Mouse (Mus musculus): Measurements from ENCODE around the gene Pik3ca. TPM values are rescaled to one million over a fixed set of nuclear protein-coding genes. Genes with fewer than 3 reads are reported as not detected.

Gene Pik3ca
- polyA plus RNA-seq, 1 experiment from 2014 or later: 14.4 TPM

DNA sequence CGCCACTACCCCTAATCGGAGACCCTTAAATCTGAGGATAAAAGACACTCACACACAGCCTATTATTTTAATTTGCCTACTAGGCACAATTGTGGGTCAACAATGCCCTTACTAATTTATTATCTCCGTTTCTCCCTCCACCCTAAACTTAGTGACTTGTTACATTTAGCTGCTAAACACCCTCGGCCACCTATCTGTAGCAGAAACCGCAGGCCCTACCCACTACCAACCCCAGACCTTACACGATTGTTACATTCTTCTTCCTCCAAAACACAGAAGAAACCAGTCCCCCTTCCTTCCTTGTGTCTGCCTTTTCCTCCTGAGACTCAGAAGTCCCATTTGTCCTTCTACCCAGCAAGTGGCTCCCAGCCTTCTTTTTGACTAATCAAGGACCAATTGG lies 9.3 kb downstream of the Pik3ca start:
- H3K4me3 ChIP-seq (ENCODE audit: low read depth, low read length): no peak overlapping the region
- H3K9ac ChIP-seq (replicated peaks; ENCODE audit: low read depth, low read length): no peak overlapping the region
- H3K27me3 ChIP-seq (ENCODE audit: control insufficient read depth, insufficient read depth, low read length): no peaks in the 10 kb centered on the region
- no peaks in the 10 kb centered on the region for H3K36me3 ChIP-seq (ENCODE audit: control insufficient read depth, insufficient read depth, low read length)
- peaks cover 7% of the 10 kb centered on the region; the same call in 1 of the 2 replicates for H3K4me1 ChIP-seq (ENCODE audit: control insufficient read depth, insufficient read depth, low read length)
- H3K27ac ChIP-seq (ENCODE audit: low read length): no peak overlapping the region
- H3K9me3 ChIP-seq (ENCODE audit: control insufficient read depth, low read depth, low read length): no peaks in the 10 kb centered on the region
- no peak for ATAC-seq (ENCODE audit: insufficient number of reproducible peaks, insufficient read depth, low FRiP score, low read depth)
- H3K4me2 ChIP-seq (replicated peaks; ENCODE audit: low read depth, low read length): no peak overlapping the region
- WGBS: 79% methylated on average over 6 of the region's 6 CpGs

DNA sequence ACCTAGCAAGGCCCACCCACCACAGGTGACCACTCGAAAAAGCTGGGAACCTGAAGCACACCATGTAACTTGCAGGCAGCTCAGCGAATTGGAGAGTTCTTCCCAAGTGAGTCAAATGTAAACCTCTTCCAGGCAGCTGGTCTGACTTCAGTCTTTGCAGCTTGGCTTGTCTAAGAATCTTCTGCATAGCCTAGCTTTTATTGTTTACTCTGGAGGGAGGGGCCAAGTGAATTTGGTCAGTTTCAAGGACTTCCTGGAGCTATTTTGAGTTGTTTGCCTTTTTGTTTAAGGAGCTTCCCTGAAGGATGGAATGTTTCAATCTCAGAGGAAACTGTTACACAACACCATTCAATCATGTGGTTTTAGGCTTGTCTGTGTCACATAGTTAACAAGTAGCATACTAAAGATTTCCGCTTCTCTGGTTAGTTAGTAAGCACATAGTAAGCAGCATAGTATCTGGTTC lies 11.4 kb downstream of the Pik3ca start:
- no peak overlapping the region for H3K4me3 ChIP-seq (ENCODE audit: low read depth, low read length)
- ATAC-seq (ENCODE audit: insufficient number of reproducible peaks, insufficient read depth, low FRiP score, low read depth): no peak
- H3K27ac ChIP-seq (ENCODE audit: low read length): no peak overlapping the region
- no peak overlapping the region for H3K9ac ChIP-seq (replicated peaks; ENCODE audit: low read depth, low read length)
- no peaks in the 10 kb centered on the region for H3K27me3 ChIP-seq (ENCODE audit: control insufficient read depth, insufficient read depth, low read length)
- 79% methylated on average over 3 of the region's 3 CpGs for WGBS
- H3K9me3 ChIP-seq (ENCODE audit: control insufficient read depth, low read depth, low read length): no peaks in the 10 kb centered on the region
- peaks cover 7% of the 10 kb centered on the region; the same call in 1 of the 2 replicates for H3K4me1 ChIP-seq (ENCODE audit: control insufficient read depth, insufficient read depth, low read length)
- H3K4me2 ChIP-seq (replicated peaks; ENCODE audit: low read depth, low read length): no peak overlapping the region
- no peaks in the 10 kb centered on the region for H3K36me3 ChIP-seq (ENCODE audit: control insufficient read depth, insufficient read depth, low read length)

DNA sequence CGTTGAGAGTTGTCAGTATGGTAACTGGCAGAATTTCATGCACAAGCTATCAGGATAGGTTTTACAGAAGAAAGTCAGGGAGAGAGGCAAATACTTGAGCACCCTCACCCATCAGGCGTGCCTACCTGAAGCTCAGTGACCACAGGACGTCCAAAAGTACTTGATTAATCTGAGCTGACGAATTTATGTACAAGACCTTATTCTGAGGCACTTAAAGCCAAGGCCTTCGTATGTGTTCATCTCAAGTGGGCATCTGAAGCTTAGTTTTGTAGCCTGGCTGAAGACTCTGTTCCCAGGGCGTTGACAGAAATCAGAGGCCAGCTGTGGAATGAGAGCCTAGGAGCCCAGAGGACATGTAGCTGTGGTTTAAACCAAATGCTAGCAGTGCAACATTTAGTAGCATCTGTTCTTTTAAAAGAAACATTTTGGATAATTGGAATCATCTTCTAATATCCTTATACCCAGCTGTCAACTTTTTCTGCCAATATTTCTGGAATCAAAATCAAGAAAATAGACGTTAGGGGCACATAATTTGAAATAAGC lies 15.1 kb downstream of the Pik3ca start:
- H3K9ac ChIP-seq (replicated peaks; ENCODE audit: low read depth, low read length): no peak overlapping the region
- no peaks in the 10 kb centered on the region for H3K27me3 ChIP-seq (ENCODE audit: control insufficient read depth, insufficient read depth, low read length)
- no peak for ATAC-seq (ENCODE audit: insufficient number of reproducible peaks, insufficient read depth, low FRiP score, low read depth)
- H3K9me3 ChIP-seq (ENCODE audit: control insufficient read depth, low read depth, low read length): no peaks in the 10 kb centered on the region
- H3K4me1 ChIP-seq (ENCODE audit: control insufficient read depth, insufficient read depth, low read length): peaks cover 30% of the 10 kb centered on the region
- no peak overlapping the region for H3K4me3 ChIP-seq (ENCODE audit: low read depth, low read length)
- H3K27ac ChIP-seq (ENCODE audit: low read length): no peak overlapping the region
- no peak overlapping the region for H3K4me2 ChIP-seq (replicated peaks; ENCODE audit: low read depth, low read length)
- no peaks in the 10 kb centered on the region for H3K36me3 ChIP-seq (ENCODE audit: control insufficient read depth, insufficient read depth, low read length)
- WGBS: 71% methylated on average over 7 of the region's 7 CpGs

DNA sequence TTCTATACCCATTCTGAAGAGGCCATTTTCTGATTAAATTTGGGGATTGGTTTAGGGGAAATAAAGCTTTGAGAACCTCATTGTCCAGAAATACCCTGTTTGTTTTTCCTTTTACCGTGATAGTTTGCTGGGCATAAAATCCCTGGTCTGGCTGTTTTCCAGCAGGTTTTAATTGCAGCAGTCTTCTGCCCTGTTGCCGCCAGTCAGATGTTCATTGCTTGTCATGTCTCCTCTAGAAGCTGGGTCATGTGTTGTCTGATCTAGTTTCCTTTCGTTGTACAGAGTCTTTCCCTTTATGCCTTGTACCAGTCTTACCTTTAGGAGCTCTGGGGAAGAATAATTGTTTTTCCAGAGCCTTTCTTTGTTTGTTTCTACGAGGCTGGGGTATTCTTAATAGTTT lies 16.9 kb downstream of the Pik3ca start:
- no peak for ATAC-seq (ENCODE audit: insufficient number of reproducible peaks, insufficient read depth, low FRiP score, low read depth)

DNA sequence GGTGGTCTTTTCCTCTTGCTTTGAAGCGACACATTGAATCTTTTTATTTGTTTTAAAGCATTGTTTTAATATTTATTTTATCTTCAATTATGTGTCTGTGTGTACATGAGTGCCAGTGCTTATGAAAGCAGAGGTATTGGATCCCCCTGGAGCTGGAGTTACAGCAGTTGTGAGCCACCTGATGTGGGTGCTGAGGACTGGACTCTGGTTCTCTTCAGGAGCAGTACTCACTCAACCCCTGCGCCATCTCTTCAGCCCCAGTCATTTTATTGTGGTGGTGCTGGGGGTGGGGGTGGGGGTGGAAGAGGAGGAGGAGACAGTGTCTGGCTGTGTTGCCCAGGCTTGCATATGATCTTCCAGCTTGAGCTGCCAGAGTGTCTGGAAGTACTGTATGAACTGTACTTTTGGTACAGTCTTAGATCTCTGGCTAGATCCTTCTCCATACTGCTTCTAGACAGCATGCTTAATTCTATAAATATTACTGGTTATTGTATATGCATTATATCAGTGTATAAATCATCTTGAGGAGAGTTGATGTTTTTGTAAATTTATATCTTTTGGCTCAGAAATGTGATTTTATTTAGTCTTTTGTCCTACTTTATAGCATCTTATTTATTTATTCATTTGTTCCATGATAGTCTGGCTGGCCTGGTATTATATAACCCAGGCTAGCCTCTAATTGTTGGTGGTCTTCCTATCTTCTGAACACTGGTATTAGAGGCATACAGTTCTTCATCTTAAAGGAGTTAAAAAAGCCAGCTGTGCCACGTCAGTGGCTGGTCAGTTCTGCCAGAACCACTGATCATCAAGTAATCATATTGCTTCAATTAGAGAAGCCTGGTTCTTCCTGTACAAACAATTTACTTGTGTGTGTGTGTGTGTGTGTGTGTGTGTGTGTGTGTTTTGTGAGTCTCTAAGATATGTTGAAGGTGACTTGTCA lies 18.2 kb downstream of the Pik3ca start:
- Histone ChIP-seq H3K9me3 (ENCODE audit: control insufficient read depth, low read depth, low read length) (no peaks in the 10 kb centered on the region), H3K4me1 (ENCODE audit: control insufficient read depth, insufficient read depth, low read length) (peaks cover 29% of the 10 kb centered on the region), H3K36me3 (ENCODE audit: control insufficient read depth, insufficient read depth, low read length) (no peaks in the 10 kb centered on the region), H3K4me2 (replicated peaks; ENCODE audit: low read depth, low read length) (no peak overlapping the region), H3K27me3 (ENCODE audit: control insufficient read depth, insufficient read depth, low read length) (no peaks in the 10 kb centered on the region), H3K9ac (replicated peaks; ENCODE audit: low read depth, low read length) (no peak overlapping the region), H3K27ac (ENCODE audit: low read length) (peak overlapping the region; percentile 22; the same call in 1 of the 2 replicates), H3K4me3 (ENCODE audit: low read depth, low read length) (no peak overlapping the region)
- ATAC-seq (ENCODE audit: insufficient number of reproducible peaks, insufficient read depth, low FRiP score, low read depth): peak; percentile 60; the same call in 1 of the 2 replicates
- 60% methylated on average over 3 of the region's 3 CpGs for WGBS

More for the DNA sequence above, 16.9 kb downstream of the Pik3ca start:
- Histone ChIP-seq H3K4me1 (ENCODE audit: control insufficient read depth, insufficient read depth, low read length) (peaks cover 29% of the 10 kb centered on the region), H3K9me3 (ENCODE audit: control insufficient read depth, low read depth, low read length) (no peaks in the 10 kb centered on the region), H3K36me3 (ENCODE audit: control insufficient read depth, insufficient read depth, low read length) (no peaks in the 10 kb centered on the region), H3K27ac (ENCODE audit: low read length) (no peak overlapping the region), H3K4me2 (replicated peaks; ENCODE audit: low read depth, low read length) (no peak overlapping the region), H3K9ac (replicated peaks; ENCODE audit: low read depth, low read length) (no peak overlapping the region), H3K4me3 (ENCODE audit: low read depth, low read length) (no peak overlapping the region), H3K27me3 (ENCODE audit: control insufficient read depth, insufficient read depth, low read length) (no peaks in the 10 kb centered on the region)
- WGBS: 55% methylated on average over 4 of the region's 4 CpGs

DNA sequence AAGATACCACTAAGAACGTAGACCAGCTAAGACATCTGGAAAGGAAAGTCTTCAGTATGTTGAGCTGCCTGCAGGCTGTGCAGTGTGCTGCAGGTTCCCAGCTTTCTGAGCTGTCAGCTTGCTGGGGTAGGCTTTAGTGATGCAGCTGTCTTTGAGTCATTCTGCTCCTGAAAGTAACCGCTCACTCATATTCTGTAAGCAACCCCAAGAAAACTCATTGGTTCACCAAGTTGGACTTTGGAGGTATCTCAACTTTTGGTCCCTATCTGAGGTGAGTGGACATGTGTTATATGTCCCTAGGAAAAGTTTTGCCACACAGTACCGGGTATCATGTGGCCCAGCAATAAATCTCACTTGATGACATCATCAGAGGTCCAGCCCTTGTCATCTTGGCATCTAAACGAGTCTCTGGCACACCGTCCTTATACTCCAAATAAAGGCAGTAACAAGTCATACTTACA lies 20.3 kb downstream of the Pik3ca start:
- H3K9me3 ChIP-seq (ENCODE audit: control insufficient read depth, low read depth, low read length): no peaks in the 10 kb centered on the region
- H3K9ac ChIP-seq (replicated peaks; ENCODE audit: low read depth, low read length): no peak overlapping the region
- no peak overlapping the region for H3K4me3 ChIP-seq (ENCODE audit: low read depth, low read length)
- no peaks in the 10 kb centered on the region for H3K27me3 ChIP-seq (ENCODE audit: control insufficient read depth, insufficient read depth, low read length)
- H3K4me2 ChIP-seq (replicated peaks; ENCODE audit: low read depth, low read length): no peak overlapping the region
- ATAC-seq (ENCODE audit: insufficient number of reproducible peaks, insufficient read depth, low FRiP score, low read depth): no peak
- H3K27ac ChIP-seq (ENCODE audit: low read length): peak overlapping the region; percentile 33; the same call in 1 of the 2 replicates
- 65% methylated on average over 5 of the region's 5 CpGs for whole genome bisulfite sequencing
- no peaks in the 10 kb centered on the region for H3K36me3 ChIP-seq (ENCODE audit: control insufficient read depth, insufficient read depth, low read length)
- peaks cover 25% of the 10 kb centered on the region for H3K4me1 ChIP-seq (ENCODE audit: control insufficient read depth, insufficient read depth, low read length)

DNA sequence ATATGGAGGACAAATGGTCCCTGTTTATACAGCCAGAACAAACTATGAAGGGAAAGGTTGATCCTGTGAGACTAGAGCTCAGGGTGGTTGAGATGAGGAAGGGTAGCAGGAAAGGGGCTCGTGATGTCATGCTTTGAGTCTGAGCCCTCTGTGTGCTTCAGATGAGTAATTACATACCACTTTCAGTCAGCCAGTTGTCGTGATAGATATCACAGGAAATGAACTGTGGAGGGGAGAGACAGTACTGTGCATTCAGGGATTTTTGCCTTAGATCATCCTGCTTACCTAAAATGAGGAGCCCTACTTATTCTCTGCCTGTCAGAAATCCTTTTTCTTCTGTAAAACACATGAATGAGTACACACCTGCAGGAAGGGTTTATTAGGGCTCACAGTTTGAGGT lies 22.4 kb downstream of the Pik3ca start:
- Histone ChIP-seq H3K36me3 (ENCODE audit: control insufficient read depth, insufficient read depth, low read length) (no peaks in the 10 kb centered on the region), H3K27ac (ENCODE audit: low read length) (no peak overlapping the region), H3K4me3 (ENCODE audit: low read depth, low read length) (no peak overlapping the region), H3K27me3 (ENCODE audit: control insufficient read depth, insufficient read depth, low read length) (no peaks in the 10 kb centered on the region), H3K9ac (replicated peaks; ENCODE audit: low read depth, low read length) (no peak overlapping the region), H3K4me2 (replicated peaks; ENCODE audit: low read depth, low read length) (no peak overlapping the region), H3K4me1 (ENCODE audit: control insufficient read depth, insufficient read depth, low read length) (peaks cover 19% of the 10 kb centered on the region), H3K9me3 (ENCODE audit: control insufficient read depth, low read depth, low read length) (no peaks in the 10 kb centered on the region)
- 28% methylated on average over 2 of the region's 2 CpGs for WGBS
- ATAC-seq (ENCODE audit: insufficient number of reproducible peaks, insufficient read depth, low FRiP score, low read depth): no peak

DNA sequence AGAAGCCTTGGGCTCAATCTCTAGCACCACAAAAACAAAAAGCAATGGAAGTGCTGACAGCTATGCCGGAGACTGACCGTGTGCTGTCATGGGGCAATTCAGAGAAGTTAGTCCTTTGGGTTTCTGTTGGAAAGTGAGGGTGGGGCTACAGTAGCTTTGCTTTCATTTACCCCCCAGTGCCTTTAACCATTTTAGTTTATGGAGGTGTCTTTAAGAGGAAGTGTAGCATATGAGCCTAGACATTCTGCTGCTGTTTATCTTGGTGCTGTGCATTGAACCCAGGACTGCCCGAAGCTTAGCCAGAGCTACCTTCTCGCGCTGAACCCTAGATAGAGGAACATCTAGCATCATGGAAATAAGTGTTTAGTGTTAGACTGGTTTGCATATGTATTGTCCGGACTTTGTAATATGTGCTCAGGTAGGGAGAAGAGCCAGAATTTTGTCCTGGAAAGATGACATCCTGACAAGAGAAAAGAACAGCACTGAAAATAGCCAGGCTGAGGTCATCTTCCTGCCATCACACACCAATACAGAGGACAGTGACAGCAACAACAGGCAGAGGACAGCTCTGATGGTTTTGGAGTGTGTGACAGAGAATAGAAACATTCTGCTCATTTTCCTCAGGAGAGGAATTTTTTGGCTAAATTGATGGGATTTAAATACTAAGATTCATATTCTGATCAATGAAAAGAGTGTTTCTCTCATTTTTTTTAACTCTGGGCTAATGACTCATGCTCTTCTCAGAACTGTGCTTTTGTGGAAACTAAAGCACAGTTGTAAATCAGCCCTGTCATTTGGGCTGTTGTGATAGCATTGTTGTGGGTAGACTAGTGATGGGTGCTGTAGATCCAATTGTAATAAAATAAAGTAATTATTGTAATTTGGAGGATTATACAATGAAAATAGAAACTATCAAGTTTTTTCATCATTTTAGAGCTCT lies 23.9 kb downstream of the Pik3ca start:
- no peaks in the 10 kb centered on the region for H3K9me3 ChIP-seq (ENCODE audit: control insufficient read depth, low read depth, low read length)
- no peak overlapping the region for H3K4me3 ChIP-seq (ENCODE audit: low read depth, low read length)
- WGBS: 89% methylated on average over 6 of the region's 6 CpGs
- no peak overlapping the region for H3K27ac ChIP-seq (ENCODE audit: low read length)
- no peak for ATAC-seq (ENCODE audit: insufficient number of reproducible peaks, insufficient read depth, low FRiP score, low read depth)
- no peaks in the 10 kb centered on the region for H3K36me3 ChIP-seq (ENCODE audit: control insufficient read depth, insufficient read depth, low read length)
- no peaks in the 10 kb centered on the region for H3K27me3 ChIP-seq (ENCODE audit: control insufficient read depth, insufficient read depth, low read length)
- no peak overlapping the region for H3K4me2 ChIP-seq (replicated peaks; ENCODE audit: low read depth, low read length)
- no peak overlapping the region for H3K9ac ChIP-seq (replicated peaks; ENCODE audit: low read depth, low read length)
- peaks cover 11% of the 10 kb centered on the region for H3K4me1 ChIP-seq (ENCODE audit: control insufficient read depth, insufficient read depth, low read length)

Measured in stomach, embryonic 14.5 days (tissue).